Mouse (Mus musculus): ENCODE results near the gene Sptbn4. TPM values are rescaled to one million over a fixed set of nuclear protein-coding genes. Genes with fewer than 3 reads are reported as not detected.
A peak's percentile ranks its signal among the peaks of the same experiment; 100 is the strongest.

The Sptbn4 gene
- polyA plus RNA-seq, 1 experiment from 2014 or later = 0.15 TPM

DNA sequence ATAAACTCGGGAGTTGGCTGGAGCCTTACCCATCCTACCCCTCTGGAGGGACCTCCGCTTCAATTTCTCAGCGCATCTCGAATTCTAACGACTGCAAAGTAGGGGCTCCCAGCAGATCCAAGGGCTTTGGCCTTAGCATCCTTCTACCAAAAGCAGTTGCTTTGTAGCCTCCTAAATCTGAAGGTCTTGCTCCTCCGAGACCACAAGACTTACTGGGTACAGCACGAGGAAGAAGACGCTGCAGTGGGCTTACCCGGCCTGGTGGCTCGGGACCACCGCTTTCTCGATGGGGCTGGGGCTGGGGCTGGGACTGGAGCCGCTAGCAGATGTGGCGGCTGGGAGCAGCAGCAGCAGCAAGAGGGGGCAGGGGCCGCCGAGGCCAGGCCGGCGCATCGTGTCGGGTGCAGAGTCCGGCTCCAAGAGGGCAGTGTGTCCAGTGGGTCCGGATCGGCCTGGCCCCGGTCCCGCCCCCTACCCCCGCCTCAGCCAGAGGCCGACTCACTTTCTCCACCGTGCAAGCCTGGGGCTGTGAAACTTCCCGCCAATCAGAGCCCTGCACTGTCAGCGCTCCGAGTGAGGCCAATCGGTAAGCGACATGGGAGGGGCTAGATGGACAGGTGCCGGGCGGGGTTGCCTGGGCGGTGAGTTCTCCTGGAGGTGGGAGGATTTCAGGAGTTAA lies 110.2 kb downstream of the Sptbn4 start, which contains the start of gene Ltbp4:
Ltbp4 (minus strand) TSS at position 518 of the 679 bp plus-strand sequence.
- DNase-seq (ENCODE audit: low spot score) (peak; percentile 84), ATAC-seq (ENCODE audit: insufficient number of reproducible peaks, low FRiP score, low TSS enrichment, low read depth) (peak; percentile 71)
- H3K4me1 ChIP-seq (ENCODE audit: control insufficient read depth, insufficient read depth, low read length) = peaks cover 16% of the 10 kb centered on the region
- WGBS = under 1% methylated on average over 36 of the region's 36 CpGs
- H3K27me3 ChIP-seq (ENCODE audit: control insufficient read depth, insufficient read depth, low read length) = peaks cover 38% of the 10 kb centered on the region
- peak within 1 kb of the TSS; percentile 48 for H3K4me3 ChIP-seq (ENCODE audit: low read depth, low read length)
- H3K36me3 ChIP-seq (ENCODE audit: control insufficient read depth, insufficient read depth, low read length) = no peaks in the 10 kb centered on the region
- H3K9me3 ChIP-seq (ENCODE audit: control insufficient read depth, low read length) = no peaks in the 10 kb centered on the region
- H3K9ac ChIP-seq (ENCODE audit: low read length) = peak within 1 kb of the TSS; percentile 63
- H3K4me2 ChIP-seq (ENCODE audit: low read depth, severe bottlenecking) = peak within 1 kb of the TSS; percentile 82
- H3K27ac ChIP-seq (replicated peaks; ENCODE audit: low read depth, low read length) = no peak within 1 kb of the TSS; the same call in 1 of the 2 replicates

DNA sequence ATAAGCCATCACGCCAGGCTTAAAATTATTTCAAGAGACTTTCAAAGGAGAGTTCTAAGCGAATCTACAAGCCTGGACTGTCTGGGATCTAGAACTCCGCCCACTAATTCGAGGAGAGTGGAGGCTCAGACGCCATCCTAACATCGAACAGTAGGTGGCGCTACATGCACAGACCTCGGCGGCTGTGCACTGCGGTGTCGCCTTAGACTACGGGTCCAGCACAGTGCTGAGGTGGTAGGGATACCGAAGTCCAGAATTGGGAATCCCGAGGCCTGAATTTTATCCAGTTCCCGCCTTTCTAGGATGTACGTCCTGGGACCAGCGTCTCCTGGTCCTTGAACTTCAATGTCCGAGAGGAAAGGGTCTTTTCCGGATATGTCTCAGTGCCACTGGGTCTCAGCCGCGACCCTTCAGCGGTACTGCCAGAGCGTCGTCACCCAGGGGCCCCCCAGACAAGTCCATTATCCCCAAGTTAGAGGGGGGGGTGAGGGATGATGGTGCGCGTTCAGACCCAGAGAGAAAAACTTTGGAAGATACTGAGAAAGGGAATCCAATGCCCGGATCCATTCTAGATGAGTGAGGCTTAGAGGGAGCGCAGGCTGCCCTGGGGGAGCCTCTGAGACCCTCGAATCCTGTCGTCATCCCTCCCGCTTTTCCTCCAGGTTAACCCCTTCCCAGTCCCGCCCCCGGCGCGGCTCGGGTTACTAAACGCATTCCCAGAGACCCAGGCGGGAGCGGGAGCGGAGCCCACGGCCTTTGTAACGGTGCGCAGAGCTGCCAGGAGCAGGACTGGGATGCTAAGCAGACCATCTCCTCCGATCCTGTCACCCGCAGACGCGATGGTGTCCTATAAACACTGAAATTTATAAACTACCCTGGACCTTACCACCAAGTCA lies 111.3 kb downstream of the Sptbn4 start:
- no peaks in the 10 kb centered on the region for H3K9me3 ChIP-seq (ENCODE audit: control insufficient read depth, low read length)
- under 1% methylated on average over 46 of the region's 47 CpGs for WGBS
- no peak overlapping the region; the same call in 1 of the 2 replicates for H3K27ac ChIP-seq (replicated peaks; ENCODE audit: low read depth, low read length)

DNA sequence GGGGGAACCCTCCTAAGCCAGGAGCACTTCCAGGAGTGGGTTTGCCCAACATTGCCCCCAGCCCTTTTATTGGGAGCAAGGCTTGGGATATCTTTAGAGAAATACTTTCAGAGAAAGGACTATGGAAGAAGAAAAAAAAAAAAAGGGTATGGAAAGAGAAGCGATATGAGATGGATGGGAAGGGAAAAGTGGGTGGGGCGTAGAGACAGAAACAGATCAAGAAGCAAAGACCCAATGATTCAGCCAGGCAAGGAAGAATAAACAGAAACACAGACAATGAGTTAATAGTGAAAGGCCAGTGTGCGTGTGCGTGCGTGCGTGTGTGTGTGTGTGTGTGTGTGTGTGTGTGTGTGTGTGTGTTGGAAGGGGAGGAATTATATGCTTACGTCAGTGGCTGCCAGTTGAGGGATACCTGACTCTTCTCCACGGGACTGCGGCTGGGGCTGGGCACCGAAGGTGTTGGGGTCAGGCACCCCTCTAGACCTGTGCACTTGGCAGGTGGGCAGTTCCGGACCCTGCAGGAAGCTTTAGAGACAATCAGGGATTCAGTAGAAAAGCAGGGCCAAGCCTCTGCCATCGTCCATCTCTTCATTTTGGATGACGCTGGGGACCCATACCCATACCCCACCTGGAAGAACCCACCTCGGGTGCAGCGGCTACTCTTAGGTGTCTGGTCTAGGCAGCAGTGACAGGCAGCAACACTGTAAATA lies 112.3 kb downstream of the Sptbn4 start:
- WGBS = 61% methylated on average over 15 of the region's 15 CpGs
- peaks cover 23% of the 10 kb centered on the region for H3K4me1 ChIP-seq (ENCODE audit: control insufficient read depth, insufficient read depth, low read length)
- no peak for DNase-seq (ENCODE audit: low spot score)

More for the DNA sequence above, 111.3 kb downstream of the Sptbn4 start:
- Histone ChIP-seq H3K4me3 (ENCODE audit: low read depth, low read length) (peak overlapping the region; percentile 48), H3K9ac (ENCODE audit: low read length) (peak overlapping the region; percentile 36), H3K4me1 (ENCODE audit: control insufficient read depth, insufficient read depth, low read length) (peaks cover 21% of the 10 kb centered on the region), H3K36me3 (ENCODE audit: control insufficient read depth, insufficient read depth, low read length) (no peaks in the 10 kb centered on the region), H3K4me2 (ENCODE audit: low read depth, severe bottlenecking) (peak overlapping the region; percentile 82), H3K27me3 (ENCODE audit: control insufficient read depth, insufficient read depth, low read length) (peaks cover 50% of the 10 kb centered on the region)
- ATAC-seq (ENCODE audit: insufficient number of reproducible peaks, low FRiP score, low TSS enrichment, low read depth) (peak; percentile 86), DNase-seq (ENCODE audit: low spot score) (peak; percentile 96)

DNA sequence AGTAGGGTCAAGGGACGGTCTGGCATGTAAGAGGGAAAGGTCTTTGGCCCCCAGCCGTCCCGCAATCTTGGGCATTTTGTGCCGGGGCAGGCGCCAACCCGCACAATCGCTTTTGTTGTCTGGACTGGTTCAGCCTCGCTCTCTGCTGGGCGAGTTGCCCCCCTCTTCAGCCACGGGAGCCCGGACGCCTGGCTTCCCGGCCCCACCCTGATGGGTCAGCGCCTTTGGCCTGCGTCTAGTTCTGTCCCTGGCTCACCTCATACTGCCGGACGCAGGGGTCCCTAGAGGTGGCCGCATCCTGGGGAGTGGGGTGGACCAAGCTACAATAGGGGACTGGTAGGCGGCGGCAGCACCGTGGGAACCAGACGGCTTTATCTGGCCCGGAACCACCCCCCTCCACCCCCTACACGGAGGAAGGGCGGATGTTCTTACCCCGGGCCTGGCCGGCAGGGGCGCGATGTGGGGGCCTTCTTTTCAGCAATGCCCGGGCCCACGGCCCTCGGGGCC lies 113.0 kb downstream of the Sptbn4 start:
- H3K4me3 ChIP-seq (ENCODE audit: low read depth, low read length) = 0 out of 2 replicates have a peak overlapping the region, but pooled peaks have one; percentile 8

More for the DNA sequence above, 112.3 kb downstream of the Sptbn4 start:
- Histone ChIP-seq H3K36me3 (ENCODE audit: control insufficient read depth, insufficient read depth, low read length) (no peaks in the 10 kb centered on the region), H3K27me3 (ENCODE audit: control insufficient read depth, insufficient read depth, low read length) (peaks cover 60% of the 10 kb centered on the region), H3K9me3 (ENCODE audit: control insufficient read depth, low read length) (peaks cover 2% of the 10 kb centered on the region; the same call in 1 of the 2 replicates), H3K4me3 (ENCODE audit: low read depth, low read length) (no peak overlapping the region), H3K27ac (replicated peaks; ENCODE audit: low read depth, low read length) (no peak overlapping the region), H3K4me2 (ENCODE audit: low read depth, severe bottlenecking) (peak overlapping the region; percentile 2), H3K9ac (ENCODE audit: low read length) (no peak overlapping the region)
- ATAC-seq (ENCODE audit: insufficient number of reproducible peaks, low FRiP score, low TSS enrichment, low read depth) = no peak

DNA sequence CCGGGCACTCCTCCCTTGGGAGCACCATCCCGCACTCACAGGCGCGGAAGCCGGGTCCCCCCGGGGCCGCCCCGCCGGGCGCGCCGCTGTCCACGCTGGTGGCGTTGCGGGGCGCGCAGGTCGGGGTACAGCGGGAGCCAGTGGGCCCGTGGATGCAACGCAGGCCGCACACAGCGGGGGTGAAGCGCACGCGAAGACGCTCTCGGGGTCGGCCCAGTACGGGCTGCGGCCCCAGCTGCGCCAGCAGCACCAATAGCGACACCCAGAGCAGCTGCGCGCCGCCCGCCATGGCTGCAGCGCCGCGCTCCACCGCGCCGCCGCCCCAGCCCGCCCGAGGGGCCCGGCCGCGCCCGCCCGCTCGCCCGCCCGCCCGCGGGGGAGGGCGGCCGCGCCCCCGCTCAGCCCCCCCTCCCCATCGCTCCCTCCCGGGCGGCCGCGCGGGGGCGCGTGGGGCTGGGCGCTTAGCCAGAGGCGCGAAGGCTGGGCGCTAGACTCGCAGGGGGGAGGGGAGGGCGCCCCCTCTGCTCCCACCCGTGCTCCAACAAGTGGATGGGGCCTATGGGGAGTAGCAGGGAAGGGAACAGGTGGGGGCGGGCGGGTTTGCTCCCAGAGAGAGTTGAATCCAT lies 114.1 kb downstream of the Sptbn4 start:
- DNase-seq (ENCODE audit: low spot score) (peak; percentile 42), ATAC-seq (ENCODE audit: insufficient number of reproducible peaks, low FRiP score, low TSS enrichment, low read depth) (no peak)
- peaks cover 4% of the 10 kb centered on the region; the same call in 1 of the 2 replicates for H3K9me3 ChIP-seq (ENCODE audit: control insufficient read depth, low read length)
- peaks cover 77% of the 10 kb centered on the region for H3K27me3 ChIP-seq (ENCODE audit: control insufficient read depth, insufficient read depth, low read length)
- WGBS = under 1% methylated on average over 40 of the region's 77 CpGs
- no peak overlapping the region for H3K27ac ChIP-seq (replicated peaks; ENCODE audit: low read depth, low read length)
- H3K36me3 ChIP-seq (ENCODE audit: control insufficient read depth, insufficient read depth, low read length) = no peaks in the 10 kb centered on the region
- H3K9ac ChIP-seq (ENCODE audit: low read length) = peak overlapping the region; percentile 47
- H3K4me3 ChIP-seq (ENCODE audit: low read depth, low read length) = peak overlapping the region; percentile 41
- H3K4me1 ChIP-seq (ENCODE audit: control insufficient read depth, insufficient read depth, low read length) = peaks cover 23% of the 10 kb centered on the region
- H3K4me2 ChIP-seq (ENCODE audit: low read depth, severe bottlenecking) = peak overlapping the region; percentile 79

More for the DNA sequence above, 113.0 kb downstream of the Sptbn4 start:
- Histone ChIP-seq H3K9ac (ENCODE audit: low read length) (no peak overlapping the region), H3K27me3 (ENCODE audit: control insufficient read depth, insufficient read depth, low read length) (peaks cover 67% of the 10 kb centered on the region), H3K27ac (replicated peaks; ENCODE audit: low read depth, low read length) (no peak overlapping the region), H3K4me2 (ENCODE audit: low read depth, severe bottlenecking) (0 out of 2 replicates have a peak overlapping the region, but pooled peaks have one; percentile 7), H3K9me3 (ENCODE audit: control insufficient read depth, low read length) (peaks cover 4% of the 10 kb centered on the region; the same call in 1 of the 2 replicates), H3K36me3 (ENCODE audit: control insufficient read depth, insufficient read depth, low read length) (no peaks in the 10 kb centered on the region), H3K4me1 (ENCODE audit: control insufficient read depth, insufficient read depth, low read length) (peaks cover 23% of the 10 kb centered on the region)
- under 1% methylated on average over 32 of the region's 32 CpGs for WGBS
- ATAC-seq (ENCODE audit: insufficient number of reproducible peaks, low FRiP score, low TSS enrichment, low read depth) = no peak
- DNase-seq (ENCODE audit: low spot score) = peak; percentile 36

DNA sequence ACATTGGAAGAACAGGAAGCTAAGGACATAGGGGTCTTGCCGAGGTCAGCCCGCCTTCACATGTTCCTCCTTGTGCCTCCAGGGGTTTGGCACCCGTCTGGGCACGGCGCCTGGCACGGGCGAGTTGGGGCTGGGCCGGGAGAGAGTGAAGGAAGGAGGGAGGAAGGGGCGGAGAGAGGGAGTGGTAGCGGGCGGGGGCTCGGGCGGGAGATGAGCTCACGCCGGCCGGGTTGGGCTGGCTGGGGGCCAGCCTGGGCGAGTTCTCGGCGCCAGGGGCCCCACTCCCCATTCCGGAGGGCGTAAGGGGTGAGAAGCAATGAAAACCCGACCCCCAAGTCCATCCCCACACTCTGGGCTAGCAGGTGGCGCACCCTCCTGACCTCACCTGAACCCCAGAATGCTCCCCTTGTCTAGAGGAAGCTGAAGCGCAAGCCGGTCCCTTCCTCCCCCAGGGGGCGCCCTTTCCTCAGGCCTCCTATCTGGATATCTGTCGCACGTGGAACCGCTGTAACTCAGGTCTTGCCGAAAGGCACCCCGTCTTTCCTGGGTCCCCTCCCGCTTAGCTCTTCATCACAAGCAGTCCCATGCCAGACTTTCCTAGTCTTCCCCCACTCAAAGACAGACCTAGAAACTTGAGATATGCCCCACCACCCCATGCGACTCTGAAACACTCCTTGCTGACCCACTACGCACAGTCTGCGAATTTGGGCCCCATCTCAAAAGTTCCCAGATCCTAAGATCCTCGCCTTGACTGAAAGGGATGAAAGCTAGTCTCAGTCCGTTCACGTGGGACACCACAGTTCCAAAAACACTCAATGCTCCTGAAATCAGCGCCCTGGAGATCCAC lies 114.9 kb downstream of the Sptbn4 start:
- H3K9me3 ChIP-seq (ENCODE audit: control insufficient read depth, low read length) = peaks cover 4% of the 10 kb centered on the region; the same call in 1 of the 2 replicates
- ATAC-seq (ENCODE audit: insufficient number of reproducible peaks, low FRiP score, low TSS enrichment, low read depth) (no peak), DNase-seq (ENCODE audit: low spot score) (peak; percentile 89)
- peak overlapping the region; percentile 79 for H3K4me2 ChIP-seq (ENCODE audit: low read depth, severe bottlenecking)
- H3K9ac ChIP-seq (ENCODE audit: low read length) = no peak overlapping the region
- no peak overlapping the region for H3K27ac ChIP-seq (replicated peaks; ENCODE audit: low read depth, low read length)
- no peaks in the 10 kb centered on the region for H3K36me3 ChIP-seq (ENCODE audit: control insufficient read depth, insufficient read depth, low read length)
- peaks cover 23% of the 10 kb centered on the region for H3K4me1 ChIP-seq (ENCODE audit: control insufficient read depth, insufficient read depth, low read length)
- peak overlapping the region; percentile 41 for H3K4me3 ChIP-seq (ENCODE audit: low read depth, low read length)
- under 1% methylated on average over 36 of the region's 39 CpGs for WGBS
- H3K27me3 ChIP-seq (ENCODE audit: control insufficient read depth, insufficient read depth, low read length) = peaks cover 78% of the 10 kb centered on the region

DNA sequence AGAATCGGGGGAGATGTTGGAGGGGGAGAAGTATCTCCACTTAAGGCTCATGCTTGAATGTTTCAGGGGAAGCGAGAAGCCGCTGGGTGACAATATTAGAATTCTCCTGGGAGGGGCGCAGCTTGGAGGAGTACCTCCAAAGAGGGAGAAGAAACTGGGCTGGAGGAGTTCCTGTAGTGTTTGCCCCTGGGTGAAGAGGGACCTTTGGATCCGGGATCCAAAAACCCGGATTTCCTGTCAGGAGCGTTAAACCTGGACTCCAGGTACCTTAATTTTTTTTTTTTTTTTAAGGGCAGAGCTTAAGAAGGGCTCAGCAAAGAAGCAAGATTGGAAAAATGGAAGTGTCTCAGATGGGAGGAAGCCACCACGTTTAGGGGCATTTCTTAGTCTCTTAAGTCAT lies 115.6 kb downstream of the Sptbn4 start:
- ATAC-seq (ENCODE audit: insufficient number of reproducible peaks, low FRiP score, low TSS enrichment, low read depth) = no peak
- no peak for DNase-seq (ENCODE audit: low spot score)
- Histone ChIP-seq H3K4me3 (ENCODE audit: low read depth, low read length) (no peak overlapping the region), H3K27ac (replicated peaks; ENCODE audit: low read depth, low read length) (no peak overlapping the region), H3K4me2 (ENCODE audit: low read depth, severe bottlenecking) (no peak overlapping the region; the same call in 1 of the 2 replicates), H3K4me1 (ENCODE audit: control insufficient read depth, insufficient read depth, low read length) (peaks cover 23% of the 10 kb centered on the region), H3K36me3 (ENCODE audit: control insufficient read depth, insufficient read depth, low read length) (no peaks in the 10 kb centered on the region), H3K9me3 (ENCODE audit: control insufficient read depth, low read length) (peaks cover 4% of the 10 kb centered on the region; the same call in 1 of the 2 replicates), H3K27me3 (ENCODE audit: control insufficient read depth, insufficient read depth, low read length) (peaks cover 85% of the 10 kb centered on the region), H3K9ac (ENCODE audit: low read length) (no peak overlapping the region)
- 9% methylated on average over 8 of the region's 8 CpGs for WGBS

Data from limb, embryonic 11.5 days (tissue).